Mouse (Mus musculus): Measurements from ENCODE around the gene Stip1. TPM values are rescaled to one million over a fixed set of nuclear protein-coding genes. Genes with fewer than 3 reads are reported as not detected.
A peak's percentile ranks its signal among the peaks of the same experiment; 100 is the strongest.
"Not testable (repeated sequence)": the region's sequence is repeated elsewhere in the genome, so short reads cannot be mapped to it uniquely, and the experiment has no call there.

Stip1 gene
- total RNA-seq, 2 experiments from 2014 or later: 179 to 195 TPM

GRCm38 (mm10) chr19:6994489-6994888 is 45.3 kb downstream of the Stip1 start:
- H3K4me3 ChIP-seq: no peak overlapping the region
- TF ChIP-seq CTCF (conservative IDR thresholded peaks at IDR 0.05): no peak
- no peak overlapping the region for H3K27ac ChIP-seq
- no peak for DNase-seq (ENCODE audit: low spot score in 2 of 2)

GRCm38 (mm10) chr19:6994002-6994401 is 45.8 kb downstream of the Stip1 start:
- Histone ChIP-seq H3K27ac (no peak overlapping the region), H3K4me3 (no peak overlapping the region)
- no peak for DNase-seq (ENCODE audit: low spot score in 2 of 2)
- TF ChIP-seq CTCF (conservative IDR thresholded peaks at IDR 0.05): no peak

- Histone ChIP-seq H3K4me3 (peak overlapping the region; percentile 78), H3K27ac (peak overlapping the region; percentile 65)
- TF ChIP-seq CTCF (conservative IDR thresholded peaks at IDR 0.05): no peak
- no peak for DNase-seq (ENCODE audit: low spot score in 2 of 2)
These were observed 46.6 kb downstream of the Stip1 start for GRCm38 (mm10) chr19:6993011-6993770.

GRCm38 (mm10) chr19:6992011-6992858 is 47.5 kb downstream of the Stip1 start, which contains the start of gene Dnajc4:
Gene Dnajc4, minus strand, starts transcription at chr19:6992572.
- peak; percentile 55 for TF ChIP-seq CTCF (conservative IDR thresholded peaks at IDR 0.05)
- peak within 1 kb of the TSS; percentile 84 for H3K27ac ChIP-seq
- DNase-seq (ENCODE audit: low spot score in 2 of 2): peak; percentile 94 to 97
- peak within 1 kb of the TSS; percentile 78 for H3K4me3 ChIP-seq

- not testable (repeated sequence) for H3K4me3 ChIP-seq; DNase-seq (ENCODE audit: low spot score in 2 of 2); H3K27ac ChIP-seq
These were observed 48.6 kb downstream of the Stip1 start for GRCm38 (mm10) chr19:6991166-6991565.

GRCm38 (mm10) chr19:6990712-6991111 is 49.1 kb downstream of the Stip1 start:
- no peak for DNase-seq (ENCODE audit: low spot score in 2 of 2)
- TF ChIP-seq CTCF (conservative IDR thresholded peaks at IDR 0.05): no peak
- Histone ChIP-seq H3K4me3 (no peak overlapping the region), H3K27ac (no peak overlapping the region)

GRCm38 (mm10) chr19:6989251-6989650 is 50.5 kb downstream of the Stip1 start:
- no peak for DNase-seq (ENCODE audit: low spot score in 2 of 2)
- no peak for TF ChIP-seq CTCF (conservative IDR thresholded peaks at IDR 0.05)
- Histone ChIP-seq H3K4me3 (no peak overlapping the region), H3K27ac (no peak overlapping the region)

GRCm38 (mm10) chr19:6987904-6988285 is 51.9 kb downstream of the Stip1 start:
- no peak for TF ChIP-seq CTCF (conservative IDR thresholded peaks at IDR 0.05)
- no peak for DNase-seq (ENCODE audit: low spot score in 2 of 2)
- Histone ChIP-seq H3K27ac (peak overlapping the region; percentile 96), H3K4me3 (peak overlapping the region; percentile 81)

- TF ChIP-seq CTCF (conservative IDR thresholded peaks at IDR 0.05): no peak
- peak within 1 kb of the TSS; percentile 81 for H3K4me3 ChIP-seq
- H3K27ac ChIP-seq: peak within 1 kb of the TSS; percentile 96
- peak in 1 of 2 experiments; percentile 64 for DNase-seq (ENCODE audit: low spot score in 2 of 2)
These were observed 52.5 kb downstream of the Stip1 start, which contains the start of gene Vegfb for GRCm38 (mm10) chr19:6987061-6987903. Gene Vegfb, minus strand, starts transcription at chr19:6987651.

GRCm38 (mm10) chr19:6985951-6986708 is 53.6 kb downstream of the Stip1 start:
- no peak for DNase-seq (ENCODE audit: low spot score in 2 of 2)
- Histone ChIP-seq H3K4me3 (peak overlapping the region; percentile 81), H3K27ac (peak overlapping the region; percentile 96)
- no peak for TF ChIP-seq CTCF (conservative IDR thresholded peaks at IDR 0.05)

- no peak overlapping the region for H3K4me3 ChIP-seq
- DNase-seq (ENCODE audit: low spot score in 2 of 2): no peak
- H3K27ac ChIP-seq: no peak overlapping the region
- TF ChIP-seq CTCF (conservative IDR thresholded peaks at IDR 0.05): no peak
These were observed 54.5 kb downstream of the Stip1 start for GRCm38 (mm10) chr19:6985300-6985699.

GRCm38 (mm10) chr19:6983621-6984020 is 56.1 kb downstream of the Stip1 start:
- no peak for TF ChIP-seq CTCF (conservative IDR thresholded peaks at IDR 0.05)
- Histone ChIP-seq H3K27ac (no peak overlapping the region), H3K4me3 (no peak overlapping the region)
- DNase-seq (ENCODE audit: low spot score in 2 of 2): no peak
